Mouse (Mus musculus): ENCODE results near the gene Pabpc4.

GRCm38 (mm10) chr4:123298226-123298625, 36.1 kb downstream of the Pabpc4 start:
- TF ChIP-seq GATA1 (IDR thresholded peaks at IDR 0.05; ENCODE audit: borderline replicate concordance, low read length) (no peak), CTCF (IDR thresholded peaks at IDR 0.05; ENCODE audit: low read depth, low read length) (no peak), TAL1 (conservative IDR thresholded peaks at IDR 0.05; ENCODE audit: low read depth, low read length) (no peak), POLR2AphosphoS5 (IDR thresholded peaks at IDR 0.05; ENCODE audit: insufficient replicate concordance, low read depth, low read length) (no peak)
